In the genomic region with DNA sequence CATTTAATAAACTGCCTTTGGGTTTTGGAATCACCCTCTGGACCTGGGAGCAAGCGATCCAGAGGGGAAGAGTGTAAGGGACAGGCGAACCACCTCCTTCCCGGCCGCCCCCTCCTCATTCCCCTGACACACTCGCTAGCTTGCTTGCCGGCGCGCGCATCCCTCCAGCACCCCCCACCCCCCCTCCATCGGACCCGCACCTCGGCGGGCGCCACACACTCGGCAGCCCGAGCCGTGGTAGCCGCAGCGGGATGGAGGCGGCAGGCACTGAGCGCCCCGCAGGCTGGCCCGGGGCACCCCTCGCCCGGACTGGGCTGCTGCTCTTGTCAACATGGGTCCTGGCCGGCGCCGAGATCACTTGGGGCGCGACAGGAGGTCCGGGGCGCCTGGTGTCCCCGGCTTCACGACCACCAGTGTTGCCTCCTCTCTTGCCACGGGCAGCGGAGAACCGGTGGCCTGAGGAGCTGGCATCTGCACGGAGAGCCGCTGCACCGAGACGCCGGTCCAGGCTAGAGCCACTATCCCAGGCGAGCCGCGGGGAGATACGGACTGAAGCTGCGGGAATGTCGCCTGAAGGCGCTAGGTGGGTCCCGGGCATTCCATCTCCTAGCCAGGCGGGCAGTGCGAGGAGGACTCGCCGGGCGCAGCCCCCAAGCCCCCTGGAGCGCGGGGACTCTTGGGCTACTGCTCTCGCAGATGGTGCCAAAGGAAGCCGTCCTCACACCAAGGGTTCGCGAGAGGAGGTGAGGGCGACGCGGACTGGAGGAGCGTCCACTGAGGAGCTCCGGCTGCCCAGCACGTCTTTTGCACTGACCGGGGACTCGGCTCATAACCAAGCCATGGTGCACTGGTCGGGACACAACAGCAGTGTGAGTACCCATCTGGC, we compare ENCODE assay signal across 10 mouse cellular contexts. TPM values are rescaled to one million over a fixed set of nuclear protein-coding genes. Genes with fewer than 3 reads are reported as not detected.
DNase-seq lines count a peak whose midpoint lies in the region; ATAC-seq and TF ChIP-seq lines count a peak whose summit lies in the region.
"Had no signal": no experiment of that assay in that cellular context is flagged by ENCODE, and none has a peak within 500 bp of the region (broad histone marks: within the 10 kb centered on the region; RNA-seq: fewer than 3 reads in every experiment).

Sorcs3 (plus strand) TSS at position 97 of the 886 bp plus-strand sequence.

- intact Hi-C loops in heart, adult 2 months (cut with DNase I): no loop called here

- no peak within 1 kb of the TSS for H3K27ac ChIP-seq in heart, embryonic 14.5 days (replicated peaks in 1 of 2; ENCODE audit: control insufficient read depth in 1 of 2, insufficient read depth in 1 of 2, low read depth in 2 of 2, low read length in 2 of 2)
- no peak within 1 kb of the TSS for H3K27ac ChIP-seq in heart, adult 2 months
- no peak within 1 kb of the TSS for H3K27ac ChIP-seq in limb, embryonic 11.5 days (replicated peaks; ENCODE audit: low read depth, low read length)
- peak within 1 kb of the TSS; percentile 83 for H3K27ac ChIP-seq in neural tube, embryonic 15.5 days (replicated peaks)

- no peak for DNase-seq in heart, adult 2 months
- DNase-seq in ZHBTc4 (ENCODE audit: low read depth, low spot score): peak; percentile 44
- peak; percentile 12 to 16 for DNase-seq in frontal cortex, postnatal 25 days (ENCODE audit: low spot score in 2 of 2)
- DNase-seq in limb, embryonic 11.5 days (ENCODE audit: low spot score): peak; percentile 63
- no peak for DNase-seq in adrenal gland, postnatal 10 days
- DNase-seq in spleen, postnatal 4 days (ENCODE audit: low spot score in 2 of 2): no peak

- ATAC-seq in heart, embryonic 14.5 days (ENCODE audit: insufficient number of reproducible peaks, insufficient read depth, low FRiP score, low read depth): 0 out of 2 replicates have a peak, but pooled peaks have one; percentile 6
- ATAC-seq in limb, embryonic 11.5 days (ENCODE audit: insufficient number of reproducible peaks, low FRiP score, low TSS enrichment, low read depth): peak; percentile 51
- peak; percentile 58 for ATAC-seq in neural tube, embryonic 15.5 days (ENCODE audit: low FRiP score)

- peak within 1 kb of the TSS; percentile 94 for H3K4me2 ChIP-seq in heart, embryonic 14.5 days (ENCODE audit: low read length)
- peak within 1 kb of the TSS; percentile 98 for H3K4me2 ChIP-seq in limb, embryonic 11.5 days (ENCODE audit: low read depth, severe bottlenecking)
- peak within 1 kb of the TSS; percentile 97 for H3K4me2 ChIP-seq in neural tube, embryonic 15.5 days

- H3K27me3 ChIP-seq in heart, embryonic 14.5 days (ENCODE audit: control insufficient read depth, insufficient read depth, low read length): peaks cover 64% of the 10 kb centered on the region
- H3K27me3 ChIP-seq in heart, adult 2 months (ENCODE audit: control insufficient read depth, insufficient read depth, low read length): peaks cover 21% of the 10 kb centered on the region
- H3K27me3 ChIP-seq in limb, embryonic 11.5 days (ENCODE audit: control insufficient read depth, insufficient read depth, low read length): peaks cover 40% of the 10 kb centered on the region
- no peaks in the 10 kb centered on the region for H3K27me3 ChIP-seq in neural tube, embryonic 15.5 days (replicated peaks)

- under 1% methylated on average over 69 of the region's 70 CpGs for whole genome bisulfite sequencing in heart, embryonic 14.5 days
- WGBS in heart, adult 2 months: under 1% methylated on average over 70 of the region's 70 CpGs
- WGBS in limb, embryonic 11.5 days: under 1% methylated on average over 67 of the region's 70 CpGs
- WGBS in neural tube, embryonic 15.5 days: under 1% methylated on average over 70 of the region's 70 CpGs

- H3K36me3 ChIP-seq in heart, embryonic 14.5 days (ENCODE audit: control insufficient read depth, insufficient read depth, low read length): no peaks in the 10 kb centered on the region
- H3K36me3 ChIP-seq in heart, adult 2 months (ENCODE audit: control insufficient read depth, insufficient read depth, low read length): no peaks in the 10 kb centered on the region
- H3K36me3 ChIP-seq in limb, embryonic 11.5 days (ENCODE audit: control insufficient read depth, insufficient read depth, low read length): no peaks in the 10 kb centered on the region
- no peaks in the 10 kb centered on the region for H3K36me3 ChIP-seq in neural tube, embryonic 15.5 days

- peaks cover 0 to 17% of the 10 kb centered on the region in 2 experiments; a peak in 1 of 4 replicates for H3K4me1 ChIP-seq in heart, embryonic 14.5 days (ENCODE audit: control insufficient read depth in 2 of 2, insufficient read depth in 2 of 2, low read length in 2 of 2)
- H3K4me1 ChIP-seq in heart, adult 2 months (ENCODE audit: control insufficient read depth, insufficient read depth, low read length): no peaks in the 10 kb centered on the region
- peaks cover 17% of the 10 kb centered on the region for H3K4me1 ChIP-seq in limb, embryonic 11.5 days (ENCODE audit: control insufficient read depth, insufficient read depth, low read length)
- peaks cover 47% of the 10 kb centered on the region for H3K4me1 ChIP-seq in neural tube, embryonic 15.5 days

- H3K79me2 ChIP-seq in heart, adult 2 months (replicated peaks; ENCODE audit: control insufficient read depth, insufficient read depth, low read length): no peaks in the 10 kb centered on the region

- TF ChIP-seq CTCF in heart, adult 2 months (IDR thresholded peaks at IDR 0.05): no peak

- TF ChIP-seq POLR2A in heart, adult 2 months (IDR thresholded peaks at IDR 0.05; ENCODE audit: insufficient read depth, low read depth, low read length): no peak

- H3K9me3 ChIP-seq in heart, embryonic 14.5 days (ENCODE audit: control insufficient read depth, low read length): no peaks in the 10 kb centered on the region
- 0 out of 2 replicates have a peak, but pooled peaks cover 2% of the 10 kb centered on the region for H3K9me3 ChIP-seq in limb, embryonic 11.5 days (ENCODE audit: control insufficient read depth, low read length)
- H3K9me3 ChIP-seq in neural tube, embryonic 15.5 days (replicated peaks): no peaks in the 10 kb centered on the region

- H3K9ac ChIP-seq in heart, embryonic 14.5 days (ENCODE audit: low read length): peak within 1 kb of the TSS; percentile 49
- no peak within 1 kb of the TSS for H3K9ac ChIP-seq in heart, adult 2 months (ENCODE audit: low read depth, low read length)
- peak within 1 kb of the TSS; percentile 55; the same call in 1 of the 2 replicates for H3K9ac ChIP-seq in limb, embryonic 11.5 days (ENCODE audit: low read length)
- H3K9ac ChIP-seq in neural tube, embryonic 15.5 days (replicated peaks): peak within 1 kb of the TSS; percentile 74

- peak within 1 kb of the TSS; percentile 48 to 51 for H3K4me3 ChIP-seq in heart, embryonic 14.5 days (ENCODE audit: control insufficient read depth in 1 of 2, insufficient read depth in 1 of 2, low read depth in 1 of 2, low read length in 2 of 2)
- no peak within 1 kb of the TSS for H3K4me3 ChIP-seq in heart, adult 2 months
- H3K4me3 ChIP-seq in limb, embryonic 11.5 days (ENCODE audit: low read depth, low read length): peak within 1 kb of the TSS; percentile 53
- H3K4me3 ChIP-seq in neural tube, embryonic 15.5 days (replicated peaks): peak within 1 kb of the TSS; percentile 64

- TF ChIP-seq EP300 in heart, adult 2 months (IDR thresholded peaks at IDR 0.05; ENCODE audit: insufficient read depth, low read depth, low read length): no peak

RNA-seq across cellular contexts. Expression of gene Sorcs3, which starts in this region (rescaled TPM):
- polyA plus RNA-seq in heart, embryonic 14.5 days (2014; fragmentation: Nextera tagmentation; extraction: Ambion mirVana): 0.18 and 0.39 TPM in 2 replicates
- total RNA-seq in heart, adult 2 months (2021): not detected
- polyA plus RNA-seq in heart, adult 2 months (2012; rRNA removed): 0.09 TPM in 1 of 2 replicates, not detected in the other
- polyA plus RNA-seq in limb, embryonic 11.5 days (2014; fragmentation: Nextera tagmentation; extraction: Ambion mirVana): 0.28 and 0.31 TPM in 2 replicates
- polyA plus RNA-seq in neural tube, embryonic 15.5 days (2015; fragmentation: Nextera tagmentation; extraction: Ambion mirVana): 13.6 and 17.4 TPM in 2 replicates
- under 1 TPM; 0.06 to 0.18 TPM for total RNA-seq in adrenal gland, postnatal 10 days (2021)
- total RNA-seq: hematopoietic stem cell, adult 5-6 weeks; MEL had no signal

Comparison
In these comparisons a context has a peak if more than half of its experiments do, and no peak if none do; other contexts are left out.
1. RNA of gene Sorcs3 (polyA plus RNA-seq): 13.6 to 17.4 TPM in neural tube, embryonic 15.5 days; 0.18 to 0.39 TPM in heart, embryonic 14.5 days, 0.28 to 0.31 TPM in limb, embryonic 11.5 days and 0.09 TPM in heart, adult 2 months; every median in the first group is over 10 times any median in the second.
2. Peak in ATAC-seq, H3K4me3 ChIP-seq, H3K9ac ChIP-seq and H3K4me2 ChIP-seq in heart, embryonic 14.5 days; RNA of the gene not detected or under 1 TPM.
3. Peak in DNase-seq, ATAC-seq, H3K4me3 ChIP-seq, H3K9ac ChIP-seq and H3K4me2 ChIP-seq in limb, embryonic 11.5 days; RNA of the gene not detected or under 1 TPM.
4. ATAC-seq: peak in every context shown above with its lines; median percentile 58 in neural tube, embryonic 15.5 days; 51 in limb, embryonic 11.5 days; 6 in heart, embryonic 14.5 days.
5. DNase-seq: peak in ZHBTc4 (single experiment) and frontal cortex, postnatal 25 days (2 of 2); none in heart, adult 2 months (0 of 2), adrenal gland, postnatal 10 days (single experiment) and spleen, postnatal 4 days (0 of 2).
6. Peak in every context shown above with its lines, with median percentiles within 50 percentile points of each other: H3K4me2 ChIP-seq.